Mouse (Mus musculus) forebrain, embryonic 10.5 days (tissue): ENCODE measurements around the gene G2e3. TPM values are rescaled to one million over a fixed set of nuclear protein-coding genes. Genes with fewer than 3 reads are reported as not detected.

ENCODE experiments used
- DNase-seq: peaks from one replicate; pipeline ENCODE4 v3.0.0-alpha.2; 2017; ENCODE audit warnings: low spot score; ENCODE audit errors: extremely low spot score
- H3K27ac ChIP-seq: fragments of 300-500 bp; sonication (generic); 2 replicates; pipeline ENCODE4 v1.5.1; 2016; ENCODE audit warnings: mild to moderate bottlenecking
- H3K27me3 ChIP-seq: fragments of 300-500 bp; sonication (generic); 2 replicates; pipeline ENCODE4 v1.6.1; 2016; ENCODE audit warnings: mild to moderate bottlenecking; ENCODE audit not compliant: poor library complexity, severe bottlenecking
- H3K36me3 ChIP-seq: fragments of 300-500 bp; sonication (generic); replicated peaks from 2 replicates; pipeline ENCODE4 v1.6.1; 2016; ENCODE audit warnings: mild to moderate bottlenecking, moderate library complexity
- H3K4me1 ChIP-seq: fragments of 300-500 bp; sonication (generic); 2 replicates; pipeline ENCODE4 v1.6.1; 2016
- H3K4me3 ChIP-seq: fragments of 300-500 bp; sonication (generic); 2 replicates; pipeline ENCODE4 v1.5.1; 2016; ENCODE audit warnings: mild to moderate bottlenecking, moderate library complexity
- H3K9me3 ChIP-seq: fragments of 300-500 bp; sonication (generic); 2 replicates; pipeline ENCODE4 v1.6.1; 2016; ENCODE audit warnings: mild to moderate bottlenecking, moderate library complexity
- WGBS: fragments of 180-500 bp; shearing (Covaris S2); methylation state at CpG from one replicate; pipeline ENCODE4 v1.1.7; 2016; 5-methylcytosine and 5-hydroxymethylcytosine counted together
- polyA plus RNA-seq: library from polyadenylated mRNA; unstranded; fragments of >200 nt; fragmentation: Nextera tagmentation; extraction: Ambion mirVana; gene quantifications from 2 replicates; pipeline ENCODE4 v1.2.1, GENCODE M21; 2016

Gene G2e3
- 45.8 and 47.6 TPM in 2 replicates for polyA plus RNA-seq

DNA sequence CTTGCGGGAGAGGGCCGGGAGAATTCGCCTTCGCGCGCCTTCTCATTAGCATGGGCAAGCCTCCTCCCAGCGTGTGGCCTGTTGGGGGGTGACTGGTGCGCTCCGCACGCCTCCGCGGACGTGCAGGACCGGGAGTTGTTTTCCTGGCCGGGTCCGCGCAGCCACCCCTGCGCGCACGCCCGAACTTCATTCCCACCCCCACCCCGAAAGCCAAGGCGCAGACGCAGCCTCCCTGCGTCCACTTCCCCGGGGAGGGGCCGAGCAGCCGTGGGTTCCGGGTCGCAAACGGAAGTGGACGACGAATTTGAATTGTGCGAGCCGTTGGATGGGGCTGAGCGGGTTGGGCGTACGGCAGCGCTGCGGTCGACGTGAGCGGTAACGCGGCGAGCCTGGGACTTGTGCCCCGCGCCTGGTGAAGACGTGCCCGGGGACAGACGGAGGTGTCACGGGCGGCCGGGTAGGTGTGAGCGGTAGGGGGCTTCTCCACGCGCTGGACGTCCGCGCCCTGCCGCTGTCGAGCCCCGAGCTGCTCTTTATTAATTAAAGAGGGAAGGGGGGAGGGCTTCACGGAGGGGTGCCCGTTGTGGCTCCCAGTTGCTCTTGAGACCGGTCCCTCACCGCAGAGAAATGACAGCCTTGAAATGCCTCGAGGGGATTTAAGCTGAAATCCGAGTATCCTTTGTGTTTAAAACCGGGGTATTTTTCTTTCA is at the start of gene G2e3:
Gene G2e3 (plus strand): TSS at position 74 of the 710 bp plus-strand sequence.
- H3K4me3 ChIP-seq = peak within 1 kb of the TSS; percentile 79
- H3K9me3 ChIP-seq = no peaks in the 10 kb centered on the region
- under 1% methylated on average over 70 of the region's 70 CpGs for WGBS
- H3K27me3 ChIP-seq = no peaks in the 10 kb centered on the region
- peaks cover 28% of the 10 kb centered on the region for H3K36me3 ChIP-seq
- peaks cover 35% of the 10 kb centered on the region for H3K4me1 ChIP-seq
- DNase-seq = peak; percentile 94
- H3K27ac ChIP-seq = peak within 1 kb of the TSS; percentile 98

- Histone ChIP-seq H3K27me3 (no peaks in the 10 kb centered on the region), H3K27ac (no peak overlapping the region), H3K4me1 (0 out of 2 replicates have a peak, but pooled peaks cover 5% of the 10 kb centered on the region), H3K4me3 (no peak overlapping the region), H3K9me3 (no peaks in the 10 kb centered on the region), H3K36me3 (no peaks in the 10 kb centered on the region)
- DNase-seq = no peak
- 96% methylated on average over 3 of the region's 3 CpGs for WGBS
Measured at GRCm38 (mm10) chr12:51323604-51324003, 24.3 kb upstream of the G2e3 start.

DNA sequence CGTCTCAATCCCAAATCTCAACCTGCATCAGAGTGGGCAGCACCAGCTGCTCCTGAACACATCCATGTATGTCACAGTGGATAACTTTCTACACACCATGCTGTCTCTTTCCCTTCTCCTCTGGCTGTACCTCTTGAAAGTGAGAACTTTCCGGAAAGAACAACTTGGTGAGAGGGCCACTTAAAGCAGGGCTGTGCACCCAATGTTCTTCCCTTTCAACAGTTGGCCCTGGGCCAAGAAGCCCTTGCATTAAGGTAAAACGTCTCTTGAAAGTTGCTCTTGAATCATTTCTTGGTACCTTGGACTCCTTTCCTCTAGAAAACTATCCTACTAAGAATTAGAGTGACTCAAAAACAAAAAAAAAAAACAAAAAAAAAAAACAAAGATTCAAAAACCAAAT is 21.0 kb upstream of the G2e3 start:
- no peaks in the 10 kb centered on the region for H3K27me3 ChIP-seq
- no peaks in the 10 kb centered on the region for H3K36me3 ChIP-seq
- H3K4me3 ChIP-seq = no peak overlapping the region
- no peak overlapping the region for H3K27ac ChIP-seq
- DNase-seq = no peak
- no peaks in the 10 kb centered on the region for H3K9me3 ChIP-seq
- 87% methylated on average over 3 of the region's 3 CpGs for WGBS
- H3K4me1 ChIP-seq = 0 out of 2 replicates have a peak, but pooled peaks cover 5% of the 10 kb centered on the region

- Histone ChIP-seq H3K27ac (no peak overlapping the region), H3K9me3 (no peaks in the 10 kb centered on the region), H3K27me3 (no peaks in the 10 kb centered on the region), H3K4me1 (no peaks in the 10 kb centered on the region), H3K36me3 (no peaks in the 10 kb centered on the region), H3K4me3 (no peak overlapping the region)
- WGBS = 93% methylated on average over 1 of the region's 1 CpGs
- DNase-seq = no peak
Measured at GRCm38 (mm10) chr12:51337014-51337413, 10.8 kb upstream of the G2e3 start.

DNA sequence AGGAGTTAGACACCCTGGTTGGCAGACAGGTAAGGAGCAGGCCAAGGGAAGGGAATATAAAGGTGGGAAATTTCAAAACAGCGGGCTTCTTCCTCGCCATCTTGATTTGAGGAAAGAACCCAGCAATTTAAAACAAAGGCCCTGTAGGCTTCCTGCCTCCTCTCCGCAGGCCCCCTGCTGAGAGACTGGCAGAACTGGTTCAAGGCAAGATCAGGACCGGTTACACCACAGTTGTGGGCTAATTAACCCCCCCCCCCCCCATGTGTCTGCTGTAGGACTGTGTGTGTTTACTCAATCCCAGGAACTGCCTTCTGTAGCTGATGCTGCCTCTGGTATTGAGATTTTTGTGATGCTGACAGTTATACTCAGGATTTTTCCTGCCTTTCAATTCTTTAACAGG is 1.7 kb upstream of the G2e3 start:
- Histone ChIP-seq H3K27ac (peak overlapping the region; percentile 48; the same call in 1 of the 2 replicates), H3K4me1 (peaks cover 35% of the 10 kb centered on the region), H3K27me3 (no peaks in the 10 kb centered on the region), H3K9me3 (no peaks in the 10 kb centered on the region), H3K36me3 (peaks cover 7% of the 10 kb centered on the region), H3K4me3 (no peak overlapping the region)
- 24% methylated on average over 4 of the region's 4 CpGs for WGBS
- no peak for DNase-seq

GRCm38 (mm10) chr12:51348698-51348998 is 787 bp downstream of the G2e3 start:
- H3K4me1 ChIP-seq = peaks cover 35% of the 10 kb centered on the region
- peak overlapping the region; percentile 98 for H3K27ac ChIP-seq
- H3K27me3 ChIP-seq = no peaks in the 10 kb centered on the region
- WGBS = under 1% methylated on average over 10 of the region's 10 CpGs
- H3K4me3 ChIP-seq = peak overlapping the region; percentile 79
- no peak for DNase-seq
- H3K9me3 ChIP-seq = no peaks in the 10 kb centered on the region
- H3K36me3 ChIP-seq = peaks cover 33% of the 10 kb centered on the region

DNA sequence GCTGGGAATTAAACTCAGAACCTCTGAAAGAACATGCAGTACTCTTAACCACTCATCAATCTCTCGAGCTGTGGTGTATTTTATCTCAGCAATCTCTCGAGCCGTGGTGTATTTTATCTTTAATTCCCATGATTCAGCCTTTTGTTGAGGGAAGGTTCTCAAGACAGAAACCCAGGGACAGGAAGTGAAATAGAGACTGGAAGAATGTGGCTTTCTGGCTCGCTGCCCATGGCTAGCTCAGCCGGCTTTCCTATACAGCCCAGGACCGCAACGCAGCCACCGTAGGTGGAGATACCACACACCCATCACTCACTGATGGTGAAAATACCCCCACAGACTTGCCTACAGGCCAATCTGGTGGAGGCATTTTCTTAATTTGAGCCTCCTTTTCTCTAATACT is 7.4 kb downstream of the G2e3 start:
- Histone ChIP-seq H3K9me3 (no peaks in the 10 kb centered on the region), H3K4me1 (peaks cover 7% of the 10 kb centered on the region), H3K4me3 (no peak overlapping the region), H3K27ac (no peak overlapping the region), H3K36me3 (peaks cover 99% of the 10 kb centered on the region), H3K27me3 (no peaks in the 10 kb centered on the region)
- 92% methylated on average over 8 of the region's 8 CpGs for WGBS
- DNase-seq = no peak

DNA sequence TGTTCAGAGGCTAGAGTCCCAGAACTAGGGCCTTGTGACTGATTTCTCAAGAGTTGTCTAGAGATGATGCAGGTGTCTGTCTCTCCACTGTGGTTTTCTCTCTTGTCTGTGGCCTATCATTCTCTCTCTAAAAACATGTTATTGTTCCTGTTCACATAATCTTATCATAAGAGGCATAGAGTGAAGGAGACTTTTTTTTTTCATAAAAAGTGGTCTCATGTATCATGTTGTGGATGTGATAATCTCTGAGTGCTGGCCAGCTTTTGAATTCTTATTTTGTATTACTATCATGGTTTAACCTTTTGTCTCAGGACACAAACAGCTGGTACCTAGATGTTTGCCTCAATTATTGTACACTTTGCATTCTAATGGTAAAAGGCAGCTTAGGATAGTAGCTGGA is 13.4 kb downstream of the G2e3 start:
- H3K27me3 ChIP-seq = no peaks in the 10 kb centered on the region
- no peaks in the 10 kb centered on the region for H3K4me1 ChIP-seq
- H3K27ac ChIP-seq = no peak overlapping the region
- no peaks in the 10 kb centered on the region for H3K9me3 ChIP-seq
- no peak for DNase-seq
- no peak overlapping the region for H3K4me3 ChIP-seq
- H3K36me3 ChIP-seq = peaks cover 99% of the 10 kb centered on the region

DNA sequence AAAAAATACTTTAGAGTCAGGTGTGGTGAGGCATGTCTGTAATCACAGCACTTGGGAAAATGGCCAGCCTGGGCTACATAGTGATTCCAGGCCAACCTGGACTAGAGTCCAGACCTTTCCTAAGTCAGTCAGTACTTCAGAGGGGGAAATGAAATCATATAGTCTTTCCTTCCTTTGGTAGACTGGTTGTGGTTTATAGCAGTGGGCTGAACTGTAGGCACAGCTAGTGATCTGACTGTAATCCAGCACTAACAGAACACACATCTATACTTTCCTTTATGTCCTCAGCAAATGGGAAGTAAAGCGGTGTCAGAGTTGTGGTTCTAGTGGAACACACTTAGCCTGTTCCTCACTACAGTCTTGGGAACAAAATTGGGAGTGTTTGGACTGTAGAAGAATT is 15.0 kb downstream of the G2e3 start:
- 93% methylated on average over 1 of the region's 1 CpGs for WGBS
- H3K27me3 ChIP-seq = no peaks in the 10 kb centered on the region
- H3K36me3 ChIP-seq = peaks cover 99% of the 10 kb centered on the region

DNA sequence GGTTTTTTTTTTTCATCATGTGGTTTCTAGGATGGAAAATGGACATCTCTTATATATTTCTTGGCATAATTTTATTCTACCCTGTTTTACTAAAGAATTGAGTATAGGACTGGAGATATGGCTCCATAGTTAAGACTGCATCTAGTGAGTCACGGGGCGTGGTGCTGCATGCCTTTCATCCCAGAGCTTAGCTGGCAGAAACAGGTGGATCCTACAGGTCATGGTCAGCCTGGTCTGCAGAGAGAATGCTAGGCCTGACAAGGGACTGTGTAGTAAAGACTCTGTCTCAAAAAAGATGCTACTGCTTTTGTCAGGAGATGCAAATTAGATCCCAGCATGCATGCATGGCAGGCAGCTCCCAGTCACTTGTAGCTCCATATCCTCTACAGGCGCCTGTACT is 20.6 kb downstream of the G2e3 start:
- WGBS = 91% methylated on average over 3 of the region's 3 CpGs
- DNase-seq = no peak
- H3K27ac ChIP-seq = no peak overlapping the region
- no peaks in the 10 kb centered on the region for H3K27me3 ChIP-seq
- H3K4me1 ChIP-seq = no peaks in the 10 kb centered on the region
- no peaks in the 10 kb centered on the region for H3K9me3 ChIP-seq
- H3K4me3 ChIP-seq = no peak overlapping the region
- H3K36me3 ChIP-seq = peaks cover 99% of the 10 kb centered on the region

More for the DNA sequence above, 15.0 kb downstream of the G2e3 start:
- DNase-seq = no peak
- no peak overlapping the region for H3K4me3 ChIP-seq
- no peaks in the 10 kb centered on the region for H3K4me1 ChIP-seq
- H3K27ac ChIP-seq = no peak overlapping the region
- H3K9me3 ChIP-seq = no peaks in the 10 kb centered on the region

DNA sequence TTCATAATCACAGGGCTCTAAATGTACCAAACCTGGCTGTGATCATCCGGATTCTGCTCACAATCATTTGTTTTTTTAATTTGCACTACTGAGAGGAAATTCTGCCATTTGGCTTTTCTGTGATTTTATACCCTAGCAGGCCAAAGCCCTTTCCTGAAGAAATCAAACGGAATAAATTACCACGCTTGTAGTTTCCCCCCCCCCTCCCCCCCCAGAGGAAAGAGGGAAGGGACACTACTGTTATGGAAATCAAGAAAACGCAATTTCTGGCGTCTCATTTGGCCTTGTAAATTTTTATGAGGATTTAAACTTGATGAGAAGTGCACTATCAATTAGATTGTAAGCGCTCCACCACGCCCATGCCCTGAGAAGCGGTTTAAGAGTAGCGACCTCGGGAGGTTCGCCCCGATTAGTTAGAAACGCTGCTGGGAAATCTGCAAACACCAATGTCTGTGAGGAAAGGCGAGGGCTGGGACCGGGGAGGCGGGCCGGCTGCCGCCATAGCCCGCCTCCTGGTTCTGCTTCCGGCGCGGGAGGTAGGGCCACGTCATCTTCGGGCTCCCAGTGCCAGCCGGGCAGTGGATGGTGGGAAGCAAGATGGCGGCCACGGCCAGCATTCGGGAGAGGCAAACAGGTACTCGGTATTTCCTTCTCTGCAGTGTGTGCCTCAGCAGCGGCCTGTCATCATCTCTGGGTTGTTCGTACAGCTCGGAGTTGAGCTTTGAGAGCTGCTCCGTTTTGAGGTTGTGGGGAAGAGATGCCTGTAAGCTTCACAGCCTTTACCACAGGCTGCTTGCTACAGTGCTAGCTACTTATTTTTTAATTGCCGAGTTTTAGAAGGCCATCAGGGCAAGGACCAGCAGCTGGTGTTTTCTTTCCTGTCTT is 29.4 kb downstream of the G2e3 start, which contains the start of gene Scfd1:
Gene Scfd1 (plus strand): TSS at position 508 of the 885 bp plus-strand sequence.
- H3K9me3 ChIP-seq = no peaks in the 10 kb centered on the region
- peak within 1 kb of the TSS; percentile 95 for H3K27ac ChIP-seq
- peak; percentile 95 for DNase-seq
- 2% methylated on average over 34 of the region's 34 CpGs for WGBS
- peaks cover 40% of the 10 kb centered on the region for H3K36me3 ChIP-seq
- peak within 1 kb of the TSS; percentile 80 for H3K4me3 ChIP-seq
- H3K27me3 ChIP-seq = no peaks in the 10 kb centered on the region
- peaks cover 9% of the 10 kb centered on the region; the same call in 1 of the 2 replicates for H3K4me1 ChIP-seq

- H3K9me3 ChIP-seq = no peaks in the 10 kb centered on the region
- peaks cover 9% of the 10 kb centered on the region; the same call in 1 of the 2 replicates for H3K4me1 ChIP-seq
- no peak for DNase-seq
- 23% methylated on average over 6 of the region's 6 CpGs for WGBS
- H3K27me3 ChIP-seq = no peaks in the 10 kb centered on the region
- H3K27ac ChIP-seq = peak overlapping the region; percentile 95
- peak overlapping the region; percentile 80 for H3K4me3 ChIP-seq
- peaks cover 35% of the 10 kb centered on the region for H3K36me3 ChIP-seq
Measured at GRCm38 (mm10) chr12:51377888-51378190, 30.0 kb downstream of the G2e3 start.

DNA sequence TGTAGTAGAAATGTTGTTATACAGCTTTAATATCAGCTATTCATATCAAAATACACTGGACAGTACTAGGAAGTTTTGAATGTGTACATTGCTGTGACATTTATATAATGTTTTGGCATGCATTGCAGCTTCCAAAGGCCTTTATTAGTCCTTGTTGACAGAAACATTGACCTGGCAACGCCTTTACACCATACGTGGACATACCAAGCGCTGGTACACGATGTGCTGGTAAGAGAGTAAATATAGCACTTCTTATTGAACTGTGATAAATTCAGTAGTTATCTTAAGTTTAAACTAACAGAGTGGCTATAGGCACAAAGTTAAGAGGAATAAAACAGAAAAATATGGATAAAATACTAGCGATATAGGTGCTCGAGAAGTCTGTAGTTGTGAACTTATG is 52.0 kb downstream of the G2e3 start:
- no peaks in the 10 kb centered on the region for H3K27me3 ChIP-seq
- no peak for DNase-seq
- H3K9me3 ChIP-seq = no peaks in the 10 kb centered on the region
- no peak overlapping the region for H3K4me3 ChIP-seq
- no peak overlapping the region for H3K27ac ChIP-seq
- WGBS = 98% methylated on average over 6 of the region's 6 CpGs
- peaks cover 72% of the 10 kb centered on the region for H3K36me3 ChIP-seq
- H3K4me1 ChIP-seq = no peaks in the 10 kb centered on the region
